25 mouse cellular contexts compared by ENCODE assay signal in the genomic region with DNA sequence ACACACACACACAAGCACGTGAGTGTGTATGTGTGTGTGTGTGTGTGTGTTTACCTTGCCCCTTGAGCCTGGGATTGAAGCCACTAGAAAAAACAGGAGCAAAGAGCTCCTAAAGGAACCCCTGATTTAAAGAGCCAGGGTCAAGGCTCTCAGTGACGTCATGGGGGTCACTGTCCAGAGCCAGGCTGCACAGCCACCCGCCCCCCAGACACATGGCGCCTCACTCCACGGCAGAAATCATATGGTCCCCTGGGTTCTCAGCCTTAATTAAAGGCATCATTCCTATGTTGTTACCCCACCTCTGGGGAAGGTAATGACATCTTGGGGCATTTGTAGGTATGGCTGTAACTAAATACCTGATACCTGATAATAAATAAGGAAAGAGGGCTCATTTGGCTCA.
DNase-seq lines count a peak whose midpoint lies in the region; ATAC-seq and TF ChIP-seq lines count a peak whose summit lies in the region.
"Had no signal": no experiment of that assay in that cellular context is flagged by ENCODE, and none has a peak within 500 bp of the region (broad histone marks: within the 10 kb centered on the region; RNA-seq: fewer than 3 reads in every experiment).

No protein-coding gene starts in this region.

- TF ChIP-seq CTCF in midbrain, postnatal 0 days (IDR thresholded peaks at IDR 0.05) = no peak

- no peaks in the 10 kb centered on the region for H3K36me3 ChIP-seq in heart, embryonic 11.5 days (ENCODE audit: control insufficient read depth, insufficient read depth, low read length)
- H3K36me3 ChIP-seq in midbrain, embryonic 10.5 days = no peaks in the 10 kb centered on the region
- H3K36me3 ChIP-seq in midbrain, postnatal 0 days (ENCODE audit: insufficient read depth, low read length) = no peaks in the 10 kb centered on the region
- no peaks in the 10 kb centered on the region for H3K36me3 ChIP-seq in neural tube, embryonic 12.5 days
- H3K36me3 ChIP-seq: embryonic facial prominence, embryonic 15.5 days; forebrain, embryonic 10.5 days; heart, embryonic 10.5 days; heart, embryonic 15.5 days had no signal

- no peak for ATAC-seq in heart, embryonic 11.5 days (replicated peaks; ENCODE audit: insufficient number of reproducible peaks, low FRiP score, low TSS enrichment)
- no peak for ATAC-seq in midbrain, postnatal 0 days (ENCODE audit: low FRiP score)
- no peak for ATAC-seq in neural tube, embryonic 12.5 days (ENCODE audit: low FRiP score, low read depth)
- ATAC-seq: activated CD4-positive, CD25-positive, alpha-beta regulatory T cell, adult 4 months; CD4-positive, CD25-positive, alpha-beta regulatory T cell, adult 4 months; forebrain, embryonic 14.5 days; intestine, embryonic 16.5 days had no signal

- H3K4me2 ChIP-seq in heart, embryonic 11.5 days = no peak overlapping the region
- no peak overlapping the region for H3K4me2 ChIP-seq in midbrain, postnatal 0 days (ENCODE audit: low read depth, low read length, poor library complexity, severe bottlenecking)
- peak overlapping the region; percentile 45; the same call in 1 of the 2 replicates for H3K4me2 ChIP-seq in neural tube, embryonic 12.5 days (replicated peaks)
- H3K4me2 ChIP-seq: embryonic facial prominence, embryonic 15.5 days; heart, embryonic 15.5 days had no signal

- H3K4me1 ChIP-seq in heart, embryonic 11.5 days (ENCODE audit: control insufficient read depth, insufficient read depth, low read length) = peaks cover 10% of the 10 kb centered on the region
- H3K4me1 ChIP-seq in midbrain, embryonic 10.5 days = peaks cover 83% of the 10 kb centered on the region
- no peaks in the 10 kb centered on the region for H3K4me1 ChIP-seq in midbrain, postnatal 0 days (ENCODE audit: insufficient read depth, low read length)
- peaks cover 42% of the 10 kb centered on the region for H3K4me1 ChIP-seq in neural tube, embryonic 12.5 days

- DNase-seq in heart, adult 11 months = peak; percentile 54
- no peak for DNase-seq in midbrain, embryonic 10.5 days (ENCODE audit: low spot score)
- no peak for DNase-seq in midbrain, postnatal 0 days (ENCODE audit: low spot score)
- no peak for DNase-seq in neural tube, embryonic 10.5 days (ENCODE audit: extremely low spot score, low spot score)
- no peak for DNase-seq in adipocyte (ENCODE audit: low spot score)
- DNase-seq: adrenal gland, adult 2 months; adrenal gland, postnatal 36 days; B cell, adult 2 months; cerebellum, adult 2 months; cerebellum, postnatal 10 days; gastrocnemius, adult 2 months; gastrocnemius, postnatal 25 days; heart, adult 18-20 months; heart, postnatal 14 days had no signal

- no peak overlapping the region for H3K27ac ChIP-seq in heart, embryonic 11.5 days (ENCODE audit: low read depth, low read length)
- peak overlapping the region; percentile 90 for H3K27ac ChIP-seq in midbrain, embryonic 10.5 days (replicated peaks)
- H3K27ac ChIP-seq in midbrain, postnatal 0 days (ENCODE audit: low read depth, low read length) = no peak overlapping the region
- H3K27ac ChIP-seq in neural tube, embryonic 12.5 days = no peak overlapping the region
- H3K27ac ChIP-seq: embryonic facial prominence, embryonic 15.5 days; gastrocnemius, adult 2 months; heart, embryonic 10.5 days; heart, embryonic 15.5 days had no signal

- H3K27me3 ChIP-seq in heart, embryonic 11.5 days (ENCODE audit: control insufficient read depth, insufficient read depth, low read length) = no peaks in the 10 kb centered on the region
- H3K27me3 ChIP-seq in midbrain, embryonic 10.5 days (ENCODE audit: low read depth, poor library complexity, severe bottlenecking) = peaks cover 72% of the 10 kb centered on the region
- peaks cover 4% of the 10 kb centered on the region; the same call in 1 of the 2 replicates for H3K27me3 ChIP-seq in midbrain, postnatal 0 days (ENCODE audit: insufficient read depth, low read length)
- H3K27me3 ChIP-seq in neural tube, embryonic 12.5 days (replicated peaks) = no peaks in the 10 kb centered on the region
- H3K27me3 ChIP-seq: embryonic facial prominence, embryonic 15.5 days had no signal

- H3K9me3 ChIP-seq in heart, embryonic 11.5 days (replicated peaks; ENCODE audit: control insufficient read depth, low read length) = no peaks in the 10 kb centered on the region
- no peaks in the 10 kb centered on the region for H3K9me3 ChIP-seq in midbrain, embryonic 10.5 days (replicated peaks)
- H3K9me3 ChIP-seq in midbrain, postnatal 0 days (ENCODE audit: low read length) = no peaks in the 10 kb centered on the region
- no peaks in the 10 kb centered on the region for H3K9me3 ChIP-seq in neural tube, embryonic 12.5 days
- H3K9me3 ChIP-seq: embryonic facial prominence, embryonic 15.5 days; forebrain, embryonic 10.5 days; heart, embryonic 10.5 days; heart, embryonic 15.5 days had no signal

- 78% methylated on average over 5 of the region's 5 CpGs for WGBS in heart, embryonic 11.5 days (ENCODE audit: insufficient replicate concordance)
- WGBS in midbrain, embryonic 10.5 days = 68% methylated on average over 5 of the region's 5 CpGs
- WGBS in midbrain, postnatal 0 days = 72% methylated on average over 5 of the region's 5 CpGs
- 37% methylated on average over 5 of the region's 5 CpGs for WGBS in neural tube, embryonic 12.5 days

- no peak overlapping the region for H3K9ac ChIP-seq in heart, embryonic 11.5 days (ENCODE audit: low read depth, low read length)
- H3K9ac ChIP-seq in midbrain, postnatal 0 days (replicated peaks; ENCODE audit: low read length, poor library complexity, severe bottlenecking) = no peak overlapping the region
- no peak overlapping the region for H3K9ac ChIP-seq in neural tube, embryonic 12.5 days
- H3K9ac ChIP-seq: embryonic facial prominence, embryonic 15.5 days; heart, embryonic 15.5 days had no signal

- no peak overlapping the region for H3K4me3 ChIP-seq in heart, embryonic 11.5 days (ENCODE audit: low read depth, low read length)
- H3K4me3 ChIP-seq in midbrain, embryonic 10.5 days = no peak overlapping the region
- H3K4me3 ChIP-seq in midbrain, postnatal 0 days (ENCODE audit: low read depth, low read length) = no peak overlapping the region
- no peak overlapping the region for H3K4me3 ChIP-seq in neural tube, embryonic 12.5 days
- H3K4me3 ChIP-seq: embryonic facial prominence, embryonic 15.5 days; erythroblast, embryonic 14.5 days; gastrocnemius, adult 2 months; heart, embryonic 10.5 days; heart, embryonic 15.5 days had no signal
